Mouse (Mus musculus) mouse trophoblast stem cell (cell line): ENCODE data around the gene Lnx1.

Source experiments
- in situ Hi-C, 2 experiments: fragments of 300-500 bp; cut with MseI, MboI; formaldehyde crosslinking; loops; 2 replicates in 1 of 2; 3 replicates in 1 of 2; pipeline ENCODE4 v1.15.1; 2025

Lnx1 gene

DNA sequence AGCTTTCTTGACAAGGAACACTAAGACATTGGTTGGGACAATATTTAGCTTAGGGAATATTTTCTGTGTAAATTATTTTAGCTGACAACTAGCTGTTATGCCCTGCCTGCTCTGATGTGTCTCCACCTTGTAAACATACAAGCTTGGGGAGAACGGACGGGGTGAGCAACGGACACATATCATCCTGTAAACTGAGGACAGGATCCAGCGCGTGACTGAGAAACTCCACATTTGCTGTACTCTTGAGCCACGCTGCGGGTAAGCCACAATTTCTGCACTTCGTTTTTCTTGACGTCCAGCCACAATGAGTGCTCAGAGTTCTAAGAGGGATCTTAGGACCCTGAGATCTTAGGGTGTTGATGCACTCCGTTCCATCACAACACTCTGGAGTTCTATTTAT, 48.9 kb downstream of the Lnx1 start:
- in situ Hi-C loops: no loop called here

DNA sequence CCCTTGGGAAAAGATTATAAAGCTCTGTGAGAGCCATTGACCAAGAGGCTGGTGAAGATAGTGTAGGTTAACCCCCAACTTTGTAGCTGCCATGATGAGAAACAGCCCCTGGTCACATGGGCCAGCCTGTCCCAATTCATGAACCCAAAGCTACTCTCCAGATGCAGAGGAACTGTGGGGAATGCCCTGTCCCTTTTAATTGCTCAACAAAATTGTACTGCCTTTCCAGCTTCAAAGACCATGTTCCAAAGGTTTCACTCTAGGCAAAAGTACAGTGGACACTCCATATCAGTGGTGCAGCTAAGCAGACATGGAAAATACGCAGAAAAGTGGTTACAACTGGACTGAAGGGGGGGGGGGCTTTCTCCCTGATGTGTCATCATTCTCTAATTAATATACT, 53.6 kb downstream of the Lnx1 start:
- in situ Hi-C loops: no loop called here

DNA sequence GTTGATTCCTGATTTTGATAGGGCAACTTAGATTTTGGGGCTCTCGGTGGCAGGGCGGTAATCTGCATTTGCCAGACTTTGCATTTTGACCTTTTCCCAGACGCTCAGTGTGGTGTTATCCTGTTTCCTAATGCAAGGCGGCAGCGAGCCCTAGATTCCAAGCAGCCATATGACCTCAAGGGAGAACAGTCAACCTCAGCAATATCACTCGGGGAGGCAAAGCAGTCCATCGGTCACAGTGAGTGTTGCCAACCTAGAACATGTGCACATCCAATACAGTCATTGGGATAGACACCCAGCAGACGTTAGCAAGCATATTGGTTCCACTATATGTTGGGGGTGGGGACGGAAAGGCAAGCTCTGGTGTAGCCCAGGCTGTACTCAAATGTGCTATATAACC, 54.5 kb downstream of the Lnx1 start:
- in situ Hi-C loops: no loop called here

DNA sequence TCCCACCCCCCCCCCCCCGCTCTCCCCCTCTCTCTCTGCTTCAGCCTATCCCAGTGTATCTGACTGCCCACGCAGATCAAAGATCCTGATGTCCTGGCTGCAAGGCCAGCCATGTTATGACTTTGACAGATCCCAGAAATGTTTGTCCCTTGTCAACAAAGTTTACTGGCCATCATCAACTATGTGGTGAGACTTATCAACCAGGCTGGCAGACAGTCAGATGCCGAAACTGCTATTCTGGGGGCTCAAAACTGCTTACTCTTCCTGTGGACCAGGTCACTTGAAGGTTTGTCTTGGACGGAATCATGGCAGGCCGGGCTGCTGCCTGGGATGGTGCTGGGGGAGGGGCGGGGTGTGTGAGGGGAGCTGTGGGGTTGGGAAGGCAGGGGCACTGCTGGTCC, 55.1 kb downstream of the Lnx1 start:
- in situ Hi-C loops: no loop called here

DNA sequence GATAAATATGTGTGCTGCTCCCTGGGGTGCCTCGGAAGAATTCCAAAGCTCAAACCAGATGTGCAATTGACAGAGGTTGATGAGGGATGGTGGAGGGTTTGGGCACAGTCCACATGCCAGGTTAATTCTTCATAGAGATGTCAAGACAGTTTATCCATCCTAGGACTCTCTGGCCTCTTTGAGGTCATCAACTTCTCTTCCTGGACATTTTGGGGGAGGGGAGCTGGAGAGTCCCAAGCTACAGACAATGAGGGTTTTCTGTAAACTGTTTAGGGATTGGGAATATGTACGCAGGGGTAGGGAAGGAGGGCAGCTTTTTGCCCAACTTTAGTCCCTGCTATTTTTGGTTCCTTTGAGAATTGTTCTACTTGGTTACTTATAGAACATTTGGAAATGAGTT, 60.4 kb downstream of the Lnx1 start:
- in situ Hi-C loops: no loop called here

DNA sequence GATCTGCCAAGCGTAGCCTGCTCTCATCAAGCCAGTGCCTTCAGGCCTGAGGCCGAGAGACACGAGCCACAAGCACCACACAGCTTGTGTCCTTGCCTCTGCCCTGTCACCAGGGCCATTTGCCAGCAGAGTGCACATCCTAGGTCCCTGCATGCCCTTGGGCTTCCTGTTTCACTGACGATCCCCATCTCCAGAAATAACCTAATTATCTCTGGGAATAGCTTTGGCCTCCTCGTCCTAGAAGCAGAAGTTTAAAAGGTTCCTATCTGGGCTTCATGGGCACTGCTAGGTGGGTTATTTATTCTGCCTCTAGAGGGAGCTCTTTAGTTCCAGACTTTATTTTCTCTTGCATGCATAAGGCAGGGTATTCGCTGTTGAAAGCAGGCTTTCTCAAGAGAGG, 61.7 kb downstream of the Lnx1 start:
- in situ Hi-C loops: no loop called here

DNA sequence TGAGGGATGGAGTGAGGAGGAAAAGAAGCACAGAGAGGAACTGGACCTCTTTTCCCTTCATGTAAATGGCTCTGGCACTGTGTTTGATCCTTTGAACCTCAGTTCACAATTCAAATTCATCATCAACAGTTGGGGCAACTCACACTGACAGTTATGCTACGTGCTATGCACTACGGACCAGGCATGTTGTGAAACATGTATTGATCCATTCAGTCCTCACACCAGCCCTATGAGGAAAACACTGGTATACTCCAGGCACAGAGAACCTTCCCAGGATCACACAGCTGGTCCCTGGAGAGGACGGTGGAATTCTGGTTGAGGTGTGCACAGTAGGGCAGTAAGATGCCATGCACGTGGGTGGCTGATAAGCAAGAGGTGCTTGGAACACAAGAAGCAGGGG, 62.2 kb downstream of the Lnx1 start:
- in situ Hi-C loops: no loop called here

DNA sequence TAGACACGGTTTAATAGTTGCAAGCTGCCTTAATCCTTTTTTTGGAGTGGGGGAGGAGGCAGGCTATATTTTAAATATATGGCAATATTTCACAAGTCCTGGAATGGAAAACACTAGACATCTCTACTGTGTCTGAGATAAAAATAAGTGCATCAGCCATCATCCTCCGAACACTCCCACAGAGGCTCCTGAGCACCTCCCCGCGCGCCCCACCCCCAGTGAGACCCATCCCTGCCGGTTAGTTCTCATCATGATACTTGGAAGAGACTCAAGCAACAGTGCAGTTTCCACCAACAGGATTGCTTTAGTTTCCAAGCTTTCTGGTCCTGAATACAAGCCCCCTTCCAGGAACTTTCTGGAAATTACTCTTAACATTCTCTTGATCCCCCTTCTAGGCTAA, 63.2 kb downstream of the Lnx1 start:
- in situ Hi-C loops: no loop called here

DNA sequence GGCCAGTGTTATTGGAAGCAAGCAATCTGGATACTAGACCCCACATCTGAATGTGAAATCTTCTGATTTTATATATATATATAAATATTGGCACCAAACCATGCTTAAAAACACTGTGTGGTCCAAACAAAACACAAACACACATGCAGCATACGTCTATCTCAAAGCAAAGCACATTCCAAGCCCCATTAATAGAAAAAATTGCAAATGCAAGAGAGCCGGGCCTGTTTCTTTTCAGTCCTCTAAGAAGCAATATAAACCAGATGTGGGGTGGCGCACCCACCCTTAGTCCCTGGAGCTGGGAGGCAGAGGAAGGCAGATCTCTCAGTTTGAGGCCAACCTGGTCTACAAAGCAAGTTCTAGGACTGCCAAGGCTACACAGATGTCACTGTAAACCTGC, 68.3 kb downstream of the Lnx1 start:
- in situ Hi-C loops: no loop called here

DNA sequence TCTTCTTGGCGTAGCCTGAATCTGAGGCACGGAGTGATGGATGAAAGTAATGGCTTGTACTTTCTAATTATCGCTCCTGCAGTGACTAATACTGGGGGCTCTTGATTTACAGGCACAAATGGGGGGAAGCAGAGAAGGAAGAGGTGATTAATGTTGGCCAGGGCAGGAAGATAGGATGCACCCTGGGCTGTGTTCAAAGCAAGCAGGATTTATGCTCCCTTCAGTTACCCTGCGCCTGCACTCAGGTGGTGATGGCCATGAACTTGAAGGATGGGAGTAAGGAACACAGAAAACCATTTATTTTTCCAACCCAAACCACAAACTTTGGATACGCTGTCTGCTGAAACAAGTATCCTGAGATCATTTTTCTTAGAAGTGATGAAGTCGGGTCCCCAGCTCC, 69.3 kb downstream of the Lnx1 start:
- in situ Hi-C loops: no loop called here

DNA sequence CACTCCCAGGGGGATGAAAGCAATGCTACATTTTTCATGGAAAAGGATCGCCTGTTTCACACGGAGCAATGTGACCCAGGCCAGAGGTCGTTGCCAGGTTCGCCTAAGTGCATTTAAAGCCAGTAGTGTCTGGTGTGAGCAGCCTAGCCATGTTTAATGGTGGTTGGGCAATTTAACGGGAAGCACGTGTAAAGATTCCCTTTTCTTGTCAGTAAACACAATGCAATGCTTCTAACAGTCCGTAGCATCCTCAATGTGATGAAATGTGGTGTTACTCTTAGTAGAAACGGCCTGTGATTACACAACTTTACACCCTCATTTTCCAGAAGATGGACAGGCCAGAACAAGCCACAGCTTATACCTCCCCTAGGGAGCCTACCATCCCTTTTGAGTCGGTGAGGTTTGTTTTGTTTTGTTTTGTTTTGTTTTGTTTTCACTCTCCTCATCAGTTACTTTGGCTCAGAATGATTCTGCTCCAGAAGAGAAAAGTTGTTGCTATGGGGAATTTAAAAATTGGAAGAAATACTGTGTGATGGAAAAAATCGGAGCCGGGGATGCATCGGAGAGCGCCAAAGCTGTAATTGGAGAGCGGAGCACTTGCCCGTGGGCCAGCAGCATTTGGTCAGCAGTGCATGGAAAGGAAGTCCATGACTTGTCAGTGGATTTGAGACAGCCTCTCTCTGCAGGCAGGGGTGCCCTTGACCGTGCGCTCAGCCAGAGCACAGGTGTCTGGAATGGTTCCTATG, 70.2 kb downstream of the Lnx1 start:
- in situ Hi-C loops: no loop called here

DNA sequence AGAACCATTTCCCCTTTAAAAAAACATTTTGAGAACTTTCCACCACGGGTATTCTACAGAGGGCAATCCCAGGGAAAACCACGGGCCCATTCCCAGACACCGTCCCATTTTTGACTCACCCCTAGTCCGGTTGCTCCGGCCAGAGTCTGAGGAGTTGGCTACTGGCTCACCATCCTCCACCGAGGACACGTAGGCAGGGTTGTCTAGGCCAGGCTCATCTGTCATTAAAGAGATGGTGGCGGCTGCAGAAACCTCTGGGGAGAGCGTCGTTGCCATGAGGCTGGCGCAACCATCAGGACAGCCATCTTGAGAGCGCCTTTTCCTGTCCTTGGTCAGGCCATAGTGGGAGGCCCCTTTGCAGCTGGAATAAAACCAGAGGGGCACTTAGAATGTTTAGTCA, 74.7 kb downstream of the Lnx1 start:
- in situ Hi-C loops: no loop called here

DNA sequence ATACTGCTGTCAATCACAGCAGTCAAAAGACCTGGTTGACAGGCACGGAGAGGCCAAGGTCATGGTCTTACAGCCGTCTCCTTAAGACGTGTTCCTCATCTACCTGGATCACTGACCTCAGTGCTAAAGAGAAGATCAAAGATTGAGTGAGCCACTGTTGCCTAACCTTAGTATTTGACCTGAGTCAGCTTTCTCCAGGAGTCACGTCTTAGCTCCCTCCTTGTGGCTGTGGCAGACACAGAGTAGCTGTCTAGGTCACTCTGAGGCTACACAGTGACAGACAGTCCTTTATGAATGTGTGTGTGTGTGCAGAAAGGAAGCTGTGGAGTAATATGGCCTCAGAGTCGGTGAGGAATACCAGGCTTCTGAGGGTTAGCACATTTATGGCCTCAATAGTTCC, 78.3 kb downstream of the Lnx1 start:
- in situ Hi-C loops: no loop called here

DNA sequence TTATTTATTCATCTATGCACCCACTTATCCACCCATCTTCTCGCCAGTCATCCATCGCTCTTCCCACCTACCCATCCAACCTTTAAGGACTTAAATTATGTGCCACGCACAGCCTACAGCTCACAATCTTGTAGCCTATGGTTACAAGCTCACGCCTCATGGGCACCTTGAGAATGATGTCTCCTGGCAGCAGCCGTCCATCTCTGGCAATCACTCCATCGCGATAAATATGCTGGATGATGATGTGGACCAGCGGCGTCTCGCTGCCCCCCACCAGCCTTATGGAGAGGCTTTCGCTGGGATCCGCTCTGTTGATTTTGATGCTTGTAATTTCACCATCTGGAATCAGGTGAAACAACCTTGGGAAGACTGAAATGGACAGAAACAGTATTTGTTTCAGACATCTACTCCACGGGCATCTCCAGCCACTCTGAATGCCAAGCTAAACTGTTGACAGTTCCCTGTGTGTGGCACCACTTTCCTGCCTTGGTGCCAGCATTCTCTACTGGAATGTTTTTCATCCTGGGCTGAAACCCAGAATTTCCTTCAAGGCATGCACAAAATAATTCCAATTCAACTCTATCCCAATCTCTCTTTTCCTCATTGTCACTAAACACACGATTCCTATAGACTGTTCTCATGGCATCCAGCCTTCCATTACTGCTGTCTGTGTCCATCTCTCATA, 79.3 kb downstream of the Lnx1 start:
- in situ Hi-C loops: no loop called here

DNA sequence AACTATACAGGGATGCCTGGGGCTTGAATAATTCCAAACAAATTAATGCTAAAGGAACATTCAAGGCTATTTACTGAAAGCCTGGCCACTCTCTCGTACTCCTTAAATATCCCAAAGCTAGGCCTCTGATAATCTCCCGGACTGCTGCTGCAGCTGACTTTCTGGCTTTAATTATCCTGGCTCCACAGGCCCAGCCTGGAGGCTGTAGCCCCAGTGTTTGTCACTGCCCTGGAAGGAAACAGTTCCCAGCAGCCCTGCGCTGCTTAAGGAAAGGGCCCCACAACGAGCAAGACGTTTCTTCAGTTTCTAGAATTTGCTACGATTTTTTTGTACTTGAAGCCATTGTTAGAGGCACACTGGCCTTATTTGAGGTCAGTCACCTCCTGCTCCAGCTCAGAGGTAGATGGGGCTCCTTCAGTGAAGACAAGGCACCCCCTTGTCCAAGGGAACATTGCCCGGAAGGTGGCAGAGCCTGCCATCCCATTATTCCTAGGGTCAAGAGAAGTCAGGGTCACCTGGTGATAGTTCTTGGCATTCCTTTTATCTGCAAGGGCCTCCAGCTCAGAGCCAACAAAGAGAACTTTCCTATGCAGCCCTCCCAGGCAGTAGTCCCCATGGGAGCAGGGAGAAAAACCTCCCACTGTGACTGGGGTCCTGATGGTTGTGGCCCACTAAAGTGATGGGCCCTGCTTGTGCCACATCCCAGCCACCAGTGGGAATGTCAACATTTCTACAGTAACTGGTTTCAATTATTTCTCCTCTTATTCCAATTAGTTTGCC, 80.8 kb downstream of the Lnx1 start:
- in situ Hi-C loops: no loop called here

DNA sequence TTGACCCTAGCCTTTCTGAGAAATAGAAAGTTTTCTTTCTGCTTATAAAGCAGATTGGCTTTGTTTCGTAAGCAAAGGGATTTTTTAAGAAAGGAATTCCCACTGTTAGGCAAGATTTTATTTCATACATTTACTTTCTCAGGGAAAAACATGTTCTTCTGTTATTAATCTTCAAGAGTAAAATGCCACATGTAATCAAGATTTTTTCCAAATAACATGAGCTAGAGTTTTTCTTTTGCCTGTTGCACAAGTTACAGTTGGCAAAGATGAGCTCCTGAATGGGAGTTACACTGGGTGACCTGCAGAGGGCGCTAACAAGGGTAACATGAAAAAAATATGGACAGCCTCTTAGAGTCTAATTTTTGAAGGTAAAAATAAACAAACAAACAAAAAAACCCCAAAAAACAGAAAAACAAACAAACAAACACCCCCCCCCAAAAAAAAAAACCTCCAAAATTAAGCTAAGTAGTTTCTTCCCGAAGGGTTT, 84.1 kb downstream of the Lnx1 start:
- in situ Hi-C loops: no loop called here

DNA sequence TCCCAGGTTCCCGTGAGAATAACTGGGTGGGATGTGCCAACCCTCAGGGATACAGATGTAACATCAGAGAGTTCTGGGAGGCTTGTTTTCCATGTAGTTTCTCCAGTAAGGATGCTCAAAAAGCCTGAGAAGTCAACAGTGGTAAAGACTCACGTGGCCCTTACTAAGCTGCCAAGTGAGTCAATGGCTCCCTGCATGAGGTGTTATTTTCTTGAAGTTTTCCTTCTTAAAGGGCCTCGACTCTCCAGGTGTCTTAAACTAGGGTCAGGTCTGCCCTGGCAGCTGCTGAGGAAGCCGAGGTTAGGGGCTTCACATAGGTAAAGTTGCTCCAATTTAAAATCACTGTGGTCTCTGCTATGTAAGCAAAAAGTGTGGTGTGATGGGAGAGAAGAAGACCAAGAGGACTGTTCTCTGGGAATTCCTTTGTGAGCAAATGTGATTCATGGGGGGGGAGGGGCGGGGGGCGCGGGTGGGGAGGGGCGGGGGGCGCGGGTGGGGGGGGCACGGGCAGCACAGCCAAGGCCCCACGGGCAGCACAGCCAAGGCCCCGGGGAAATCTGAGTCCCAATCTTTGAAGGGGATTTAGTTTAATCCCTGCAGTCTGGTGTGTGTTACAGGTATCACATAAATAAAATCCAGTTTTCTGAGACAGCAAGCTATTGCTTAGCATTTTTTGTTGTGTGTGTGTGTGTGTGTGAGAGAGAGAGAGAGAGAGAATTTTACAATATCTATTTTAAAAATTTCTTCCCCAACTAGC, 84.7 kb downstream of the Lnx1 start:
- in situ Hi-C loops: no loop called here

DNA sequence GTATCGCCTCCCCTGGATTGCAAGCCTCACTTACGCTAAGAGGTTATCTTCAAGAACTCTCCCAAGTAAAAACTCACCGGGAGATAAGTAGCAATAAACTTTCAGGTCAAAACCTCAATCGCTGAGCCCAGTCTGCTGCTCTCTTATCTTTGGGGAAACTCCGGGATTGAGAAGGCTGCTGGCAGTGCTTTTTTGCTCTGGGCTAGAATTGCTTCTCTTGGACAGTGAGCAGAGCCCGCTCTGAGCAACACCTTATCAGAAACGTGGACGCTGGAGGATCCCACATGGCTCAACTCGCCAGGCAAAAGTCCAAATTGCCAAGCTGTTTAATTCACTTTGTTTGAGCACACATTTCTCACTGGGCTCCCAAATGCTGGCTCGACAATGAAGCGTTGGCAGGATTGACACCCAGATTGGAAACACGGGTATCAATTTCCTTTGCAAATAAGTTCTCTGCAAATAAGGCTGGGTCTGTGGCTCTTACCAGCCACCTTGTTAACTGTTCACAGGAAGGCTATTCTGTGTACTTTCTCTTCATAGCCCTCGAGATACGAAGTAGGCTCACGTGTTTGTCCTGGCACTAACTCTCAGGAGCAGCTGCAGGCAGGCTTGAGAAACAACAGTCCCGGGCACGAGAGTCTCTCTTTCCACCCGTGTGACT, 89.1 kb downstream of the Lnx1 start:
- in situ Hi-C loops: no loop called here

DNA sequence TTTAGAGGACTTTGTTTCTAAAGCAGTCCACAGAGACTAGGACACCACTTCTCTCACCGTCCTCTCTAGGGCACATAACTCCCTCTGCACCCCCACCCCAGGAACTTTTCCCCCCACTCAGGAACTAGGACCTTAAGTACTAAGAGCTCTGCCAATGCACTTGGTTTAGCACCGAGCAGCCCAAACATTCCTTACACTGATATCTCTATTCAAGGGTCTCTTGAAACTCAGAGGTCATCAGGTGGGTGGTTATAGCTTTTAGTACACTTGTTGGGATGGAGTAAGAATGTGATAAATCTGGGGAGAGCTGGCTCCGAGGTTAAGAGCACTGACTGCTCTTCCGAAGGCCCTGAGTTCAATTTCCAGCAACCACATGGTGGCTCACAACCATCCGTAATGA, 90.0 kb downstream of the Lnx1 start:
- in situ Hi-C loops: no loop called here

DNA sequence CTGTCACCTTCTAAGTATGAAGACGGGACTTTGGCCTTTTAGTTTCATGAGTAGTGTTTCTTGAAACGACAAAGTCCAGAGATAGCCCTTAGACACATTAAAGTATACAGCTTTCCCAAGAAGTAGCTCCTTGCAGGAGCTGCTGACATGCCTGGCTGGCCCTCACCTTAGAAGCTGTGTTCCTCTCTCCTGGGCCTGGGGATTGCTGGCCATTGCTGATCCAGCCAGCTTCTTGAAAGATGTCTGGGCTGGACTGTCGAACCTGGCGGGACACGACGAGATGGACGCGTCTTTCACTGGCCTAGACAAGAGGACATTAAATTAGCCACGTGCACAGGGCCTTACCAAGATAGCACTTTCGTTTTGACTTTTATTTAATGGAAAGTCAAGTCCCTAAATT, 92.2 kb downstream of the Lnx1 start:
- in situ Hi-C loops: no loop called here

DNA sequence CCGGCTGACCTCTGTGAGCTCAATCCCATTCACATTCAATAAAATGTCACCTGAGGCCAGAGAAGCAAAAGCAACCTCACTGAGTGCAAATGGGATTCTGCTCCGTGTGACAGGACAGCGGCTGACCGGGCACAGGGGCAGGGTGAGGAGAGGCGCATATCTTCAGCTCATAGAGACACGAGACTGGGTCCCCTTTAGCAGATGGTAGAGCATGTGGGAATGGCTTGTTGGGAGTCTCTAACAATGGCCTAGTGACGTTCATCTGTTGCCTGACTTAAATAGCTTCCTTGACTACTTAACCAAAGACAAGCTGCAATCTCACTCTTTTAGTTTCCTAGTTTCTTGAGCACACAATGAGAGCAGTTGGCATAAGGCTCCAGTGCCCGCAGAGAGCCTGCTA, 96.5 kb downstream of the Lnx1 start:
- in situ Hi-C loops: no loop called here
